Mouse (Mus musculus) small intestine, adult 2 months (tissue): ENCODE results near the gene Il17rc.

Source experiments
- CTCF ChIP-seq: fragments of 200-500 bp; IDR thresholded peaks from 2 replicates; pipeline ENCODE4 v1.5.1; 2012; ENCODE audit warnings: low read depth, mild to moderate bottlenecking, control low read depth, inconsistent platforms, low read length, moderate library complexity, mixed read lengths; ENCODE audit not compliant: insufficient replicate concordance, insufficient read length; ENCODE audit errors: extremely low read depth
- POLR2A ChIP-seq: fragments of 200-500 bp; IDR thresholded peaks from 2 replicates; pipeline ENCODE4 v1.6.1; 2012; ENCODE audit warnings: low read depth, mild to moderate bottlenecking, control low read depth, inconsistent platforms, low read length, moderate library complexity

DNA sequence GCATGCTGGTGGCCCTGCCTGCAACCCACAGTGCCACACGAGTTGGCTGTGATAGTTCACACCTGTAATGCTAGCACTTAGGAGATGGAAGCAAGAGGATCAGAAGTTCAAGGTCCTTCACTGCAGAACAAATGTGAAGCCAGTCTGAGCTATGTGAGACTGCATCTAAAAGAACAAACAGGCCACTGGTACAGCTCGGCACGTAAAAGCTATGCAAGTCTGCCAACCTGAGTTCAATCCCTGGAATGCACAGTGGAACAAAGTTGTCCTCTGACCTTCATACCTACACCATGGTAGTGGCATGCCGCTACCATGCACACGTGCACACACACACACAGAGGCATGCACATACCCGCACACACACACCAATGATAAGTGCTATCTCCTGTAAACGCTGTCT lies 47.0 kb upstream of the Il17rc start:
- no peak for TF ChIP-seq CTCF
- TF ChIP-seq POLR2A: no peak
